Mouse (Mus musculus): ENCODE measurements around the gene Soat2.
"Not testable (repeated sequence)": the region's sequence is repeated elsewhere in the genome, so short reads cannot be mapped to it uniquely, and the experiment has no call there.

The Soat2 gene

DNA sequence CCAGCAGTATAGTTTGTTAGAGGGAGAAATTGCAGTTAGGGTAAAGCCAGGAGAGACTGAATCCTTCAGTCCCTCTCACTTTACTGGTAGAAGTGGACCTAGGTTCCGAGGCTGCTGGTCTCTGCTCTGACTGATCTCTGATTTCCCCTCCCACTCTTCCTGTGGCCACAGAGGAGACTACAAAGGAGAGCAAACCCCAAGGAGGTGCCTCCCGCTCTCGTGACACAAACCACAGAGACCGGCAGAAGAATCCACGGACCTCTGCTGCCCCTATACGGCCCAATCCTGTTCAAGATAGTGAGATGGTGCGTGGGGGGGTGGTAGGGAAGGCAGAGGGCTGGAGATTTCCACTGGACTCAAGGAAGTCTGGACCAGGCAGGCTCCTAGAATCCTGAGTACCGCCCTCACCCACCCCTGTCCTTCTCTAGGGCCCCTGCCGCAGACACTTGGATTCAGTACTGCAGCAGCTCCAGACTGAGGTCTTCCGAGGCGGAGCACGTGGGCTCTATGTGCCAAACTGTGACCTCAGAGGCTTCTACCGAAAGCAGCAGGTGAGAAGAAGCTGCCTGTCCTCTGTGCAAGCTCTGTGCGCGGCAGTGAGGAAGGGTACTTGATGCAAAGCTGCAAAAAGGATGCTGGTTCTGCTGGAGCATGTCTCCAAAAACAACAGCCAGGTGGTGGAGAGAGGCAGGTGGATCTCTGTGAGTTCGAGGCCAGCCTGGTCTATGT lies 2.5 kb upstream of the Soat2 start:
- DNase-seq (ENCODE audit: low spot score in 2 of 2): no peak

DNA sequence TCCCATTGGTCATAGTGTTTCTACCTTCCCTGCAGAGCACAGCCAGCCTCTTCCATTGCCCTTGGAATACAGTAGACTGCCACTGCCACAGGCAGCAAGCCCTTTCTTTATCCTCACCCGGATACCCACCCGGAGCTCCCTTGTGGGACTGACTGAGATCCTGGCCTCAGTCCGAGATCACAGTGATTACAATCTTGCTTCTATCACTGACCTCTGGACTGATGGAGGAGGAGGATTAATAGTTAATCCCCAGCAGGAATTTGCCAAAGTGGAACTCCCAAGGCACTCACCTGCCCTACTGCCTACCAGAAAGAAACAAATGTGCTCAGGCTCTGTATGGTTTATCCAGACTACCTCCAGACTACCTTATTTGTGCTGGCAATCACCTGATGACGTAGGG lies 765 bp upstream of the Soat2 start:
- DNase-seq (ENCODE audit: low spot score in 2 of 2): no peak

DNA sequence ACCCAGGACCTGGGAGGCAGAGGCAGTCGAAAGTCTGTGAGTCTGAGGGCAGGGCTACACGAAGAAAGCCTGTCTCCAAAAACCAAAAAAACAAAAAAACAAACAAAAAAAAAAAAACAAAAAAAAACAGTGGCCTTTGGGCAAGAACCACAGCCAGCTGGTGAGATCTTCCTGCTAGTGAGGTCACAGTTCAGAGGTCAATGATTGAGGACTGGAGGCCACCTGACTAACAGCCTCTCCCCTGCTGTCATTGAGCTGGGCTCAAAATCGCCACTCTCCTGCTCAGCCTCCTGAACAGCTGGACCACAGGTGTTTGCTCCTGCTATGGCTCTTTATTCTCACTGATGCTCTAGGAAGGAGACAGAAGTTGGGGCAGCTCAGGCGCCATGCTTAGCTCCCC lies 2.3 kb downstream of the Soat2 start:
- no peak for DNase-seq (ENCODE audit: low spot score in 2 of 2)

DNA sequence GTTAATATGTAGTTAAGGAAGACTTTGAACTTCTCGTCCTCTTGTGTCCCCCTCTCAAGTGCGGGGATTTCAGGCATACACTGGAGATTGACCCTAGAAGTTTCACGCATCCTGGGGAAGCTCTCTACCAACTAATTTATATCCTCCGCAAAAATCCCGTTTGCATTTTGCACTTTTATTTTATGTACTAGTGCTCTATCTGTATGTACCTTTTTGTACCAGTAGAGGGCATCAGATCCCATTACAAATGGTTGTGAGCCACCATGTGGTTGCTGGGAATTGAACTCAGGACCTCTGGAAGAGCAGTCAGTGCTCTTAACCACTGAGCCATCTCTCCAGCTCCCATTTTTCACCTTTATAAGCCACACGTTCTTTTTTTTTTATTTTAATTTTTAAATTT lies 4.7 kb downstream of the Soat2 start:
- not testable (repeated sequence) for DNase-seq (ENCODE audit: low spot score in 2 of 2)

DNA sequence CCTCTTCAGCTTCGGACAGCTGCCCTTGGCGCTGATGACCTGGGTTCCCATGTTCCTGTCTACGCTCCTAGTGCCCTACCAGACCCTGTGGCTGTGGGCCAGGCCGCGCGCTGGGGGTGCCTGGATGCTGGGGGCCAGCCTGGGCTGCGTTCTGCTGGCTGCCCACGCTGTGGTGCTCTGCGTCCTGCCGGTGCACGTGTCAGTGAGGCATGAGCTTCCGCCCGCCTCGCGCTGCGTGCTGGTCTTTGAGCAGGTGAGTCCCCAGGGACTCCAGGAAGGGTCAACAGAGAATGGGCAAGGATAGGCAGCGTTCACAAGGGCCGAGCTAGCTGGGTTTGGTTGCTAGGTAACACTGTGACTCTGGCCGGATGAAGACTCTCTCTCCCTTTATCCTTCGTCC lies 6.5 kb downstream of the Soat2 start:
- DNase-seq (ENCODE audit: low spot score in 2 of 2): no peak

DNA sequence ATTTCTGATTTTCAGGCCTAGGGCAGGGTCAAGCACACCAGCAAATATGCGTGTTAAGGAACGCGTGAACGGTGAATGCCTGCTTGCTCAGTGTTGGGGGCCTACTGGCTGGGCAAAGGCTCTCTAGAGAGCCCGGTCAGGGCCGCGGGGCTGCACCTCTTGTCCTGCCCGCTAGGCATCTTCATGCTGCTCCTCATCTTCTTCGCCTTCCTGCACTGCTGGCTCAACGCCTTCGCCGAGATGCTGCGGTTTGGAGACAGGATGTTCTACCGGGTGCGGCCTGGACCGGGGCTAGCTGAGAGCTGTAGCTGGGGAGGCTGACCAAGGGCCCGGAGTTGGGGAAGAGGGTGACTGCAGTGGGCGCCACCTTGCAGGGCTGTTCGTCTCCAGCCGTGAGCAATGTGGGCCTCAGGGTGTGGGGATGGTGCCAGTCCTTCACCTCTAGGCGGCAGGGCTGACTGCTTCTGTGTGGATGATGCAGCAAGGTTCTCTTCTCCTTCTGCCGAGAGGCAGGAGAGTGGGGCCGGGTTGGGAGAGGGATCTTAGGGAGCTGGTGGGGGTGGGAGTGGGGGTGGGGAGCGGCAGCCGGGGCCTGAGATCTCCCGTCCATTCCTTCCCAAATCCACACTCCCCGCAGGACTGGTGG lies 10.2 kb downstream of the Soat2 start:
- no peak for DNase-seq (ENCODE audit: low spot score in 2 of 2)

DNA sequence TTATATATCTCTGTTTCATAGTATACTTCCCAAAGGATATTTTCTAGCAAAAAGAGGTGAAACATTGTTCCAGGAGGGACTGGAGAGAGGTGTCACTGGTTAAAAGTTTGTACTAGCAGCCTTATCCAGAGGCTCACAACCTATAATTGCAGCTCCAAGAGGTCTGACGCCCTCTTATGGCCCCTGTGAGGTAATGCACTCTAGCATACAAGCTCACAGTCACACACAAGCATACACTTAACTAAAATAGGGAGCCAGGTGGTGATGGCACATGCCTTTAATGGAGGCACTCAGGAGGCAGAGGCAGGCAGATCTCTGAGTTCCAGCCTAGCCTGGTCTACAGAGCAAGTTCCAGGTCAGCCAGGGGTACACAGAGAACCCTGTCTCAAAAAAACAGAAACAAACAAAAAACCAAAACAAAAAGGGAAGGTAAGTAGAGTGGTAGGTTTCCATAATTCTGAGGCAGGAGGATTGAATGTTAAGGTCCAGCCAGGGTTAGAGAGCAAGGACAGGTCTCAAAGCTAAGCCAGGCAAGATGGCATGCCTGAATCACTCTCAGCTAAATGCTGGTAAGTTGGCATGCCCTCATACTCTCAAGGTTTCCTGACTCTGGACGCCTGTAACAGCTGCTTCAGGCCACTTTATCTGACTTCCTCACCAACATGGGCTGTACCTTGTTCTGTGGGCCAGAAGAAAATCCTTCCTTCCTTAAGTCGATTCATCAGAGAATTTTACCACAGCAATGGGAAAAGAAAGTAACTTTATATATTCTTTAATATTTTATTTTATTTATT lies 13.8 kb downstream of the Soat2 start:
- DNase-seq (ENCODE audit: low spot score in 2 of 2): no peak

DNA sequence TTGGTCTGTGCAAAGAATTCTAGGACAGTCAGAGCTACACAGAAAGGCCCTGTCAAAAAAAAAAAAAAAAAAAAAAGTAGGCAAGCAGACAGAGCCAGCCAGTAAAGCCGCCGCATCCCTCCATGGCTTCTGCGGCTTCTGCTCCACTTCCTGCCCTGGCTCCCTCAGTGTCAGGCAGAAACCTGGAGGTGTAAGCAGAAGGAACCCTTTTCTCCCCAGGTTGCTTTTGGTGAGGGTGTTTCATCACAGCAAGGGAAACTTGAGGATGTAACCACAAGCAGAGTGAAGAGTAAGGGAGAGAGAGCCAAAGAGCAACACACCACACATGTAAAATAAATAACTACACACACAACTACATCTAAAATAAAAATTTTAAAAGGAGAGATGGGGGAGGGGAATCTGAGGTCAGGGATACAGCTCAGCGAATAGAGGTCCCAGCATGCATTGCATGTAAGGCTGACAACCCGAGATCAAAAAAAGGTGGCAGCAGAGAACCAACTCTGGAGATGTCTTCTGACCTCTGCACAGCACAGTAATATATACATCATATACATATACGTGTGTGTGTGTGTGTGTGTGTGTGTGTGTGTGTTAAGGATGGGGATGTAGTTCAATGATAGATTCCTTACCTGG lies 15.3 kb downstream of the Soat2 start:
- no peak for DNase-seq (ENCODE audit: low spot score in 2 of 2)

DNA sequence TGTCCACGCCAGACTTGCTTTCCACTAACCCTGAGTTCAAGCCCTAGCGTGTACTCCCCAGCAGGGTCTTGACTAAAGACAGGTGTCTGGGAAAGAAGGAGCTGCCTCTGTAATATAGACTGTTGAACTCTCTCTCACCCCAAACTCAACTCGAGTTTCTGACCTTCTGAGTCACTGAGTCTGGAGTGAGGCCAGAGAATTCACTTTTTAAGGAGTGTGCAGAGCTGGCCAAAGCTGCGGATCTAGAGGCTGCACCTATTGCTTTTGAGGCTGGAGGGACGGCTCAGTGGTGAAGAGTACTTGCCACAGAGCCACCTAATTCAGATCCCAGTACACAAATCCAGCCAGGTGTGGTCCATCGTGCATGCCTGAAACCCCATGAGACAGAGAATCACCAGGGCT lies 17.3 kb downstream of the Soat2 start:
- no peak for DNase-seq (ENCODE audit: low spot score in 2 of 2)

DNA sequence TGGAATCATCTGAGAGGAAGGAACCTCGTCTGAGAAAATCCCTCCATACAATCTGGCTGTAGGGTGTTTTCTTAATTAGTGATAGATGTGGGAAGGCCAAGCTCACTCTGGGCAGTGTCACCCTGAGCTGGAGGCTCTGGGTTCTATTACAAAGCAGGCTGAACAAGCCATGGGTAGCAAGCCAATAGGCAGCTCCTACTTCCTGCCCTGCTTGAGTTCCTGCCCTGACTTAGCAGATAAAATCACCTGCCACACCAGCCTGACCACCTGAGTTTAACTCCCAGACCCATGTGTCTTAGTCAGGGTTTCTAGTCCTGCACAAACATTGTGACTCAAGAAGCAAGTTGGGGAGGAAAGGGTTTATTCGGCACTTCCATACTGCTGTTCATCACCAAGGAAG lies 18.7 kb downstream of the Soat2 start:
- DNase-seq (ENCODE audit: low spot score in 2 of 2): no peak

DNA sequence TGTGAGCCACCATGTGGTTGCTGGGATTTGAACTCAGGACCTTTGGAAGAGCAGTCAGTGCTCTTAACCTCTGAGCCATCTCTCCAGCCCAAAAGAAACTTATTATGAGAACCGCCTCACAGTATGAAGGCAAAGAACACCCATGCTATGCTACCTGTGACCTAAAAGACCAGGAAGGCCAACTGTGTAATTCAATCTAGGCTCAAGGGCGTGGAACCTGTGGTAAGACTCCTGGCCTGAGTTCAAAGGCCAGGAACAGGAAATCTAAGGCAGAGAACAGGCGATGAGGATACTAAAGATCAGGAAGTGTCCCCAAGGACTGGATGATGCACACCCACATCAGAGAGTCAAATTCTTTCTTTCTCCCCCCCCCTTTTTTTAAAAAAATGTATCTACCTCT lies 23.3 kb downstream of the Soat2 start:
- DNase-seq (ENCODE audit: low spot score in 2 of 2): no peak

DNA sequence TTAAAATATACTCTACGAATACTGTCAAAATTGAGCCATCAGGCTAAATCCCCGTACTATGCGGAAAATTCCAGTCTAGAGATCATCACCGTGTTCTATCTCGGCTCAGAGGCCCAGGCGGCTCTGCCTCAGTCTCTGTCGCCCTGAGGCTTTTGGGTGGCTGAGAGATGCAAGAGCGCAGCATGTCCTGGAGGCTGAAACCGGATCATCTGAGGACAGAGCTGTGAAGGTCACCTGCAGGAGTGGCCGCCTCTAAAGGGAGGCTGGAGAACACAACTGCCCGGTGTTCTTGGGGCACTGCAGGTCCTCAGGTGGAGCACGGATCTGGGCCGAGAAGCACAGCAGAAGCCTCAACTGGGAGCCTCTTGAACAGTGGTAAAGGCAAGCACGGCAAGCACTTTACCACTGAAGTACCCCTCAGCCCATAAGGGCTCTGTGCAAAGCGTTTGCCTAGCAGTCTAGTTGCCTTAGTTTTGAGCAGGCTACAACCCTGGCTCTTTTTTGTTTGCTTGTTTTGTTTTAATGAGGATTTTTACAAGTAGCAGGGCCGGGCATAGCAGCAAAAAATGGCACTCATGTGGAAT lies 25.5 kb downstream of the Soat2 start:
- no peak for DNase-seq (ENCODE audit: low spot score in 2 of 2)

DNA sequence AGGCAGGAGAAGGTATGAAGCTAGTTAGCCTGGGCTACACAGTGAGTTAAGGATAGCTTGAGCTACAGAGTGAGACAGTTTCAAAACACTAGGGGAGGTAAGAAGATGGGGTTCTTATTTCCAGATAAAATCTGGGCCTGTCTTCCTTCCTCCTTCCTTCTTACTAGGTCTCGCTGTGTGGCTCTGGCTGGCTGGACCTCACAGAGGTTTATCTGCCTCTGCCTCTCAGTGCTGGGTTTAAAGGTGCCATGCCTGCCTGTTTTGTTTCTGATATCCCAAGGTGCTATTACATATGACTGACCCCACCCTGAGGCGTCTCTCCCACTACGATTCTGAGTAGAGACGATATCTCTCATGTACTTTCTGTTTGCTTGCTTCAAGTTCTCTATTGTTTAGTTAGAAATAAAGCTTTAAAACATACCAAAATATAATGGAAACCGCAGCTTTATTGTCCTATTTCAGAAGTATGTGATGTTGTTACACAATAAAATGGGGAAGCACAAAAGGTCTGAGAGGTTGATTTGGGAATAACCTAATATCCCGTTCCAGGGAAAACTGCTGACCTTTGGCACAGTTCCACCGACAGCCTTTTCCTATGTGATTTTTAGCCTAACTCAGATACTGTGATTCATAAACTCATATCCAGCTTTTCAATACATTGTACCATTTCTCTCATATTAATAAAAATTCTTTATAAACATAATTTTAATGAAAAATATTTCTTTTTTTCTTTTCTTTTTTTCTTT lies 26.4 kb downstream of the Soat2 start:
- DNase-seq (ENCODE audit: low spot score in 2 of 2): no peak

DNA sequence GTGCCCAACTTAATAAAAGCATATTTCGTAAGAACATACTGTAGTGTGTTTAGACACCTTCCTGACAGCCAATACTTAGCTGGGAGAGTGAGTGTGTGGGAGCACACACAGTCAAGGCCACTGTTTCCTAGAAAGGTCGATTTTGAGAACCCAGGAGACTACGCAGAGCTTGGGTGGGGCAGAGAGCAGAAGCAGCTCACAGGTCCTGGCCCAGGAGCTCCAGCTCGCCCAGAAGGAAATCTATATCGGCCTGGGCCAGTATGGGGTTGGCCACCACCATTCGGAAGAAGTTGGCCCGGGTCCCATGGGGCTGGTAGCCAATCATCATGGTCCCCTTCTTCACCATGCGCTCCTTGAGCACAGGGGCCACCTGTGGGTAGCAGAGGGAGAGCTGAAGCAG lies 27.1 kb downstream of the Soat2 start:
- no peak for DNase-seq (ENCODE audit: low spot score in 2 of 2)

DNA sequence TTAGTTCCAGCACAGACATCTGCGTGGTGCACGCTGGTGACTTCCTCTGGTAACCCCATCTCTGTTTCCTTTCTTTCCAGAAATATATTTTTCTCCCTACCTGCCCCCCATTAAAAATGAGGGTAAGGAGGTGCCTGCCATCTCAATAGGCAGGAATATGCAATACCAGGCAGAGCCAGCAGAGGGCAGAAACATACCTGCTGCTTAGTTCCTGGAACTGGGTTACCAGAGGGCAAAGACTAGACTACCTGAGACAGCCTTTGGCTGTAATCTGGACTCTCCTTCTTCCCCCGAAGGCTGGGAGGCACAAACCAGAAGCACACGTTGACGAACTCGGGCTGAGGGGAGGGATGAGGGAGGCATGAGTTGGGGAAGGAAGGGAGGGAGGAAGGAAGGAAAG lies 28.0 kb downstream of the Soat2 start:
- DNase-seq (ENCODE audit: low spot score in 2 of 2): peak; percentile 86 to 89

DNA sequence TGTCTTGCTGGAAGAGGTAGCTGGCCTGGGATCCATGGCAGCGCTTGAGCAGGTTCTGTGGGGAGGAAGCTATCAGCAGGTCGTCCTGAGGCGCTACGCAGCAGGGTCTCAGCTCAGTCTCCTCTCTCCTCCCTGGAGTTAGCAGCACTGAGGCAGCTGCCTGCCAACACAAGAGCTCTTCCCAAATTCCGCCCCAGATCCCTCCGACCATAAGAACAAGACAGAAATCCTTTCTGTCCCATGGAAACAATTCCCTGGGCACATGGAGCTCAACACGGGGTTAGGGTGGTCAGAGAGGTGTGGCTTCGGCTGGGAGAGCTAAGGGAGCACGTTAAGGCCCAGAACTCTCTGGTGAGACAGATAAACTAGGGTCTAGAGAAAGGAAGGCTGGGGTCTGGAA lies 28.8 kb downstream of the Soat2 start:
- no peak for DNase-seq (ENCODE audit: low spot score in 2 of 2)

DNA sequence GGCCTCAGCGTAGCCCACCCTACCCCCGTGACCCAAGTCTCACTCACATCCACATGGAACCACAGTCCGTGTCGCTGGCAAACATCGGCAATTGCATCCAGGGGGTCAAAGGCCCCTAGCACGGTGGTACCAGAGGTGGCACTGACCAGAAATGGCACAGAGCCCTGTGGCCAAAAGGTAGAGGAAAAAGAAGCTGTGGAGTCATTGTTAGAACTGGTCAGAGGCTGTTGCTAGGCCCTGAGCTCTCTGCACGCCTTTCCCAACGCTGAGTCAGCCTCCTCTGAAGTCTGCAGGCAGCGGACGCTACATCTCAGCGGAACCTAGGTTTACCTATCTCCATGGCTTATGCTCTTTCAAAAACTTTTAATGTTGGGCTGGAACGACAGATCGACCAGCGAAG lies 29.6 kb downstream of the Soat2 start:
- DNase-seq (ENCODE audit: low spot score in 2 of 2): no peak

DNA sequence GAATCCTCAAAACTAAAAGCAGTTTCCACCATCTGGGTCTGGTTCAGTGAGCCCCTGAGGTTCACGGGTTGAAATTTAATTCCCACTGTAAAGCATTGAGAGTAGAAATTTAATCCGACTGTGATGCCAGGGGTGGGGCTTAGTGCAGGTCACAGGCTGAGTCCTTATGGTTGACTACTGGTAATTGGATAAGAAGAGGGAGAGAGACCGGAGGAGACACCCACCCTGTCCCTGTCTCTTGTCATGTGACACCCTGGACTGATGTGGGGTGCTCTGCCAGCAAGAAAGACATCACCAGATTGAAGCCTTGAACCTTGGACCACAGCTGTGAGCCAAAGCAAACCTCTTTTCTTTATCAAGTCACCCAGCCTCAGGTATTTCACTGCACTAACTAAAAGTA lies 32.8 kb downstream of the Soat2 start:
- DNase-seq (ENCODE audit: low spot score in 2 of 2): no peak

DNA sequence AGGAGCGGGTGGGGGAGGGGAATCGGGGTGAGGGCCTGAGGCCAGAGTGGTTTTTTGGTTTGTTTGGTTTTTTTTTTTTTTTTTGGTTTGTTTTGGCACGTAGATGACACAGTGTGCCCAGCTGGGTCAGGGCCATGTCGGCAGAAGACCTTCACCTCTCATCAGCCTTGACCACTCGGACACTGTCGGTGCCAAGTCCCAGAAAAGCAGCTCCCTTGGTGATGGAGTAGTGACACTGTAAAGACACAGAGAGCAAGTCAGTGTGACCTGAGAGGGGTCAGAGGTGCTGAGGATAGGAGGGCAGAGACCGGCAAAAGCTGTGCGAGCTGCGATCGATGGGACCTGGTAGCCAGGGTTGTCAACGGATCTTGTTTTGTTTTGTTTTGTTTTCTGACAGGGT lies 35.9 kb downstream of the Soat2 start:
- no peak for DNase-seq (ENCODE audit: low spot score in 2 of 2)

DNA sequence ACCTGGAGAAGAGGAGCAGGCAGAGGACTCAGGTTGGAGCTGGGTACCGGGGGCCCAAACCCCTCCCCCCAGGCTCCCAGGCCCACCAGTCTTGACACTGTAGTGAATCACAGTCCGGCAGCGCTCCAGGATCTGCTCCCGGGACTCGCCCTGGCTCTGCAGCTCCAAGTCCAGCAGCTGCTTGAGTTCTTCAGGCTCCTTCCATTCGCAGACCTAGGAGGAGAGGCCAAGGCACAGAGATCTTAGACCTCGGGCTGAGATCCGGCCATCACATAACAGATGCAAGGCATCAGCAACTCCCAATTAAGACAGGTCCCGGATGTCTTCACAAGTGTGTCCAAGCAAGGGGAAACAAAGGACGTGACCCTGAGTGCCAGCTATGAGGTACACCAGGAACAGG lies 37.8 kb downstream of the Soat2 start:
- no peak for DNase-seq (ENCODE audit: low spot score in 2 of 2)

DNA sequence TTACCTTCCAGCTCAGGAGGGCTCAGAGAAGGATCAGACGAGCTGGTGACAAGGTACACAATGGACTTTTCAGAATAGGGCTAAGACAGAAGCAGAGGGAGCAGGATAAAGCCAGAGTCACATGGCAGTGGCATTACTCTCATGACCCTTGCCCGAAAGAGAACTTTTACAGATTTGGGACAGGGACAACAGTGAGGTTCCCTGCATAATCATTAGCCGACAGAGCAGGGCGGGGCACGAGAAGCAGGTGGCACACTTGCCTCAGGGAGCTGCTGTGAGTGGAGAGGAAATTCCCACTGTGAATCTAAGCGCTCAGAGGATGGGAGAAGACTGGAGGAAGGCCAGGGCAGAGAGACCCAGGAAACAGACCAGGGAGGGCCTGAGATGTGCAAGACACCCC lies 38.6 kb downstream of the Soat2 start:
- DNase-seq (ENCODE audit: low spot score in 2 of 2): no peak
